ENCODE assay signal across 9 mouse cellular contexts in the genomic region with DNA sequence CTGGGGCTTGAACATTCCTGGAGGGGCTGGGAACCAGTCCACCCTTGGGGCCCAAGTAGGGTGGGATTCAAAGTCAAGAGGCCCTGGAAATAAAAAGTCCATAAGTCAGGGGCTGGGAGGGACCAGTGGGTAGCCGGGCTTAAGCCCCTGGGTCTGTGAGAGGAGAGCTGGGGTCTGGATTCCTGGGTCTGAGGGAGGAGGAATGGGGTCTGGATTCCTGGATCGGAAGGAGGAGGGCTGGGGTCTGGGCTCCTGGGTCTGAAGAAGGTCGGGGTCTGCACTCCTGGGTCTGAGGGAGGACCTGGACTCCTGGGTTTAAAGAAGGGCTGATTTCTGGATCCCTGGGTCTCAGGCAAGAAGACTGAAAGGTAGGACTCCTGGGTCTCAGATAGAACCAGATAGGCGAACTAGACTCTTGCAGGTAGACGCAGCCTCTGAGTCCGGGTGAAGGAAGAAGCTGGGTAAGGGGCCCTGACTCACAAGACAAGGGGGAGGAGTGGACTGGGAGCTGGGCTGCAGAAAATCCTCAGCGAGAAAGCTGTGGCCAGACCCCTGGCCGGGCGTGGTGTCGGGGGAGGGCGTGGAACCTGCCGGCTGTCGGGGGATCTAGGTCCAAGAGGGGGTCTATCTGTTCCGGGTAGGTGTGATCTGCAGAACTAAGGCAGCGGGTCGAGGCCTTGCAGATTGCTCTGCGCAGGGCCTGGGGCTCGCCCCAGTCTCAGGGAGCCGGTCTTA. TPM values are rescaled to one million over a fixed set of nuclear protein-coding genes. Genes with fewer than 3 reads are reported as not detected.
DNase-seq lines count a peak whose midpoint lies in the region; ATAC-seq and TF ChIP-seq lines count a peak whose summit lies in the region.
"Had no signal": no experiment of that assay in that cellular context is flagged by ENCODE, and none has a peak within 500 bp of the region (broad histone marks: within the 10 kb centered on the region; RNA-seq: fewer than 3 reads in every experiment).

No protein-coding gene starts in this region.

- H3K27ac ChIP-seq in embryonic facial prominence, embryonic 14.5 days (replicated peaks; ENCODE audit: low read depth, low read length), result peak overlapping the region; percentile 53
- H3K27ac ChIP-seq in intestine, embryonic 15.5 days, result peak overlapping the region; percentile 45; the same call in 1 of the 2 replicates
- H3K27ac ChIP-seq in neural tube, embryonic 12.5 days, result peak overlapping the region; percentile 46; the same call in 1 of the 2 replicates

- no peak for DNase-seq in lung, adult 2 months
- no peak for DNase-seq in lung, postnatal 4 days
- no peak for DNase-seq in embryonic facial prominence, embryonic 14.5 days (ENCODE audit: low spot score)
- DNase-seq in right cerebral cortex, adult 2 months (ENCODE audit: low spot score in 2 of 2), result no peak
- DNase-seq in right cerebral cortex, adult 18-20 months, result no peak
- no peak for DNase-seq in layer of hippocampus, adult 11-12 months (ENCODE audit: low spot score)

- peaks cover 31% of the 10 kb centered on the region for H3K36me3 ChIP-seq in embryonic facial prominence, embryonic 14.5 days (ENCODE audit: control insufficient read depth, insufficient read depth, low read length)
- peaks cover 17% of the 10 kb centered on the region; the same call in 1 of the 2 replicates for H3K36me3 ChIP-seq in intestine, embryonic 15.5 days
- peaks cover 35% of the 10 kb centered on the region for H3K36me3 ChIP-seq in neural tube, embryonic 12.5 days

- 0 out of 2 replicates have a peak, but pooled peaks cover 6% of the 10 kb centered on the region for H3K4me1 ChIP-seq in lung, adult 2 months (ENCODE audit: control insufficient read depth, insufficient read depth, low read length)
- H3K4me1 ChIP-seq in embryonic facial prominence, embryonic 14.5 days (ENCODE audit: control insufficient read depth, insufficient read depth, low read length), result peaks cover 14% of the 10 kb centered on the region
- H3K4me1 ChIP-seq in intestine, embryonic 15.5 days (replicated peaks), result peaks cover 16% of the 10 kb centered on the region
- peaks cover 33% of the 10 kb centered on the region for H3K4me1 ChIP-seq in neural tube, embryonic 12.5 days

- peak overlapping the region; percentile 86 for H3K9ac ChIP-seq in embryonic facial prominence, embryonic 14.5 days (ENCODE audit: low read depth, low read length)
- peak overlapping the region; percentile 75 for H3K9ac ChIP-seq in intestine, embryonic 15.5 days
- H3K9ac ChIP-seq in neural tube, embryonic 12.5 days, result peak overlapping the region; percentile 83

- 7% methylated on average over 19 of the region's 19 CpGs for WGBS in lung, adult 2 months
- WGBS in embryonic facial prominence, embryonic 14.5 days, result 4% methylated on average over 16 of the region's 19 CpGs
- 4% methylated on average over 19 of the region's 19 CpGs for WGBS in intestine, embryonic 15.5 days
- 8% methylated on average over 19 of the region's 19 CpGs for WGBS in neural tube, embryonic 12.5 days

- 0 out of 2 replicates have a peak, but pooled peaks cover 8% of the 10 kb centered on the region for H3K9me3 ChIP-seq in embryonic facial prominence, embryonic 14.5 days (ENCODE audit: control insufficient read depth, low read length)
- no peaks in the 10 kb centered on the region for H3K9me3 ChIP-seq in intestine, embryonic 15.5 days
- 0 out of 2 replicates have a peak, but pooled peaks cover 14% of the 10 kb centered on the region for H3K9me3 ChIP-seq in neural tube, embryonic 12.5 days

- peak overlapping the region; percentile 84 for H3K4me2 ChIP-seq in embryonic facial prominence, embryonic 14.5 days (ENCODE audit: low read depth, low read length)
- H3K4me2 ChIP-seq in intestine, embryonic 15.5 days (replicated peaks), result peak overlapping the region; percentile 80
- peak overlapping the region; percentile 89 for H3K4me2 ChIP-seq in neural tube, embryonic 12.5 days (replicated peaks)

- ATAC-seq in embryonic facial prominence, embryonic 14.5 days (ENCODE audit: low read depth), result no peak
- peak; percentile 2 for ATAC-seq in intestine, embryonic 15.5 days
- peak; percentile 8 for ATAC-seq in neural tube, embryonic 12.5 days (ENCODE audit: low FRiP score, low read depth)

- TF ChIP-seq POLR2A in lung, adult 2 months (IDR thresholded peaks at IDR 0.05; ENCODE audit: borderline replicate concordance, extremely low read depth, low read depth, low read length), result no peak

- TF ChIP-seq CTCF in lung, adult 2 months (IDR thresholded peaks at IDR 0.05; ENCODE audit: insufficient read depth, low read length), result no peak

- H3K27me3 ChIP-seq in embryonic facial prominence, embryonic 14.5 days (replicated peaks; ENCODE audit: control insufficient read depth, insufficient read depth, low read length), result peaks cover 5% of the 10 kb centered on the region; the same call in 1 of the 2 replicates
- no peaks in the 10 kb centered on the region for H3K27me3 ChIP-seq in intestine, embryonic 15.5 days (replicated peaks)
- H3K27me3 ChIP-seq in neural tube, embryonic 12.5 days (replicated peaks), result peaks cover 22% of the 10 kb centered on the region

- H3K4me3 ChIP-seq in lung, adult 2 months (replicated peaks; ENCODE audit: extremely low read depth, low read depth, low read length), result peak overlapping the region; percentile 82
- H3K4me3 ChIP-seq in embryonic facial prominence, embryonic 14.5 days (ENCODE audit: low read depth, low read length), result peak overlapping the region; percentile 79
- H3K4me3 ChIP-seq in intestine, embryonic 15.5 days (replicated peaks), result peak overlapping the region; percentile 72
- H3K4me3 ChIP-seq in neural tube, embryonic 12.5 days, result peak overlapping the region; percentile 65

RNA-seq across cellular contexts. Expression of a gene that starts 0.5 kb away (rescaled TPM):
- 84.1 and 90.7 TPM in 2 replicates for polyA plus RNA-seq in lung, adult 2 months (2012; rRNA removed)
- 23.0 and 30.4 TPM in 2 replicates for polyA plus RNA-seq in embryonic facial prominence, embryonic 14.5 days (2014; fragmentation: Nextera tagmentation; extraction: Ambion mirVana)
- 22.2 and 24.6 TPM in 2 replicates for polyA plus RNA-seq in intestine, embryonic 15.5 days (2015; fragmentation: Nextera tagmentation; extraction: Ambion mirVana)
- 52.4 and 57.5 TPM in 2 replicates for polyA plus RNA-seq in neural tube, embryonic 12.5 days (2016; fragmentation: Nextera tagmentation; extraction: Ambion mirVana)

RNA-seq across cellular contexts. Expression of a gene that starts 18.8 kb away (rescaled TPM):
- 37.0 and 43.5 TPM in 2 replicates for polyA plus RNA-seq in lung, adult 2 months (2012; rRNA removed)
- polyA plus RNA-seq in embryonic facial prominence, embryonic 14.5 days (2014; fragmentation: Nextera tagmentation; extraction: Ambion mirVana), result 14.5 and 16.5 TPM in 2 replicates
- polyA plus RNA-seq in intestine, embryonic 15.5 days (2015; fragmentation: Nextera tagmentation; extraction: Ambion mirVana), result 20.2 and 21.4 TPM in 2 replicates
- 8.2 and 8.7 TPM in 2 replicates for polyA plus RNA-seq in neural tube, embryonic 12.5 days (2016; fragmentation: Nextera tagmentation; extraction: Ambion mirVana)

RNA-seq across cellular contexts. Expression of a gene that starts 19.1 kb away (rescaled TPM):
- 32.2 and 33.9 TPM in 2 replicates for polyA plus RNA-seq in lung, adult 2 months (2012; rRNA removed)
- polyA plus RNA-seq in embryonic facial prominence, embryonic 14.5 days (2014; fragmentation: Nextera tagmentation; extraction: Ambion mirVana), result 31.1 and 32.8 TPM in 2 replicates
- polyA plus RNA-seq in intestine, embryonic 15.5 days (2015; fragmentation: Nextera tagmentation; extraction: Ambion mirVana), result 37.0 and 38.5 TPM in 2 replicates
- 62.0 and 63.3 TPM in 2 replicates for polyA plus RNA-seq in neural tube, embryonic 12.5 days (2016; fragmentation: Nextera tagmentation; extraction: Ambion mirVana)

RNA-seq across cellular contexts. Expression of a gene that starts 19.9 kb away (rescaled TPM):
- polyA plus RNA-seq in lung, adult 2 months (2012; rRNA removed), result not detected in 2 replicates
- polyA plus RNA-seq in embryonic facial prominence, embryonic 14.5 days (2014; fragmentation: Nextera tagmentation; extraction: Ambion mirVana), result 1.5 TPM in 1 of 2 replicates, not detected in the other
- 1.6 TPM in 2 replicates for polyA plus RNA-seq in intestine, embryonic 15.5 days (2015; fragmentation: Nextera tagmentation; extraction: Ambion mirVana)
- polyA plus RNA-seq in neural tube, embryonic 12.5 days (2016; fragmentation: Nextera tagmentation; extraction: Ambion mirVana), result 0.26 TPM in 1 of 2 replicates, not detected in the other
- polyA plus RNA-seq: brain, embryonic 14.5 days had no signal

RNA-seq across cellular contexts. Expression of a gene that starts 24.5 kb away (rescaled TPM):
- polyA plus RNA-seq in lung, adult 2 months (2012; rRNA removed), result 6.5 and 9.0 TPM in 2 replicates
- polyA plus RNA-seq in embryonic facial prominence, embryonic 14.5 days (2014; fragmentation: Nextera tagmentation; extraction: Ambion mirVana), result 0.06 and 0.08 TPM in 2 replicates
- not detected in 2 replicates for polyA plus RNA-seq in intestine, embryonic 15.5 days (2015; fragmentation: Nextera tagmentation; extraction: Ambion mirVana)
- 0.11 TPM in 2 replicates for polyA plus RNA-seq in neural tube, embryonic 12.5 days (2016; fragmentation: Nextera tagmentation; extraction: Ambion mirVana)
